Mouse (Mus musculus) bone marrow macrophage, adult 2 months (primary cell): ENCODE data around the gene Zbtb8os.

ENCODE experiments used
- CTCF ChIP-seq: IDR thresholded peaks from 2 replicates; pipeline ENCODE4 v1.5.1; 2012; ENCODE audit warnings: low read depth, mild to moderate bottlenecking, low read length, moderate library complexity
- POLR2A ChIP-seq: IDR thresholded peaks from 2 replicates; pipeline ENCODE4 v1.6.1; 2012; ENCODE audit warnings: mild to moderate bottlenecking, low read depth, low read length, borderline replicate concordance

DNA sequence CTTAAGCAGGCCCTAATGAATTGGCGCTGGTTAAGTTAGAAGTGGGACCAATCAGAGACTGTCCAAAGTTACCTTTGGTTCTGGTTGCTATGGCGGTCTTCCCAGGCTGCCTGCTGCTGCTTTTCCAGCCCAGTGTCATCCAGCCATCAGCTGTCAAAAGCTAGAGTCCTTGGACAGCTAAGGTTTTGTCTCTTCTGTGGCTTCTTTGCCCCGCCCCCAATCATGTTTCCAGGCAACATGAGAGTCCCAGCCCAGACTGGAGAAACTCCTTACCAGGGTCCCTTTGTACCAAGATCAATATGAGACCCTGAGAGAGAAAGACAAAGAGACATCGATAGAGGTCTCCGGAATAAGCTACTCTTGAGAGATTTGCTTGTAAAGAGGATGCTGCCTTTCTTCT, 52.9 kb downstream of the Zbtb8os start:
- TF ChIP-seq POLR2A (no peak), CTCF (no peak)
